Mouse (Mus musculus) ES-CJ7 (cell line): ENCODE data around the gene Igsf3.

Source experiments
- DNase-seq: peaks from one replicate; pipeline ENCODE4 v3.0.0; 2011; ENCODE audit warnings: low read depth, low spot score

Gene Igsf3

DNA sequence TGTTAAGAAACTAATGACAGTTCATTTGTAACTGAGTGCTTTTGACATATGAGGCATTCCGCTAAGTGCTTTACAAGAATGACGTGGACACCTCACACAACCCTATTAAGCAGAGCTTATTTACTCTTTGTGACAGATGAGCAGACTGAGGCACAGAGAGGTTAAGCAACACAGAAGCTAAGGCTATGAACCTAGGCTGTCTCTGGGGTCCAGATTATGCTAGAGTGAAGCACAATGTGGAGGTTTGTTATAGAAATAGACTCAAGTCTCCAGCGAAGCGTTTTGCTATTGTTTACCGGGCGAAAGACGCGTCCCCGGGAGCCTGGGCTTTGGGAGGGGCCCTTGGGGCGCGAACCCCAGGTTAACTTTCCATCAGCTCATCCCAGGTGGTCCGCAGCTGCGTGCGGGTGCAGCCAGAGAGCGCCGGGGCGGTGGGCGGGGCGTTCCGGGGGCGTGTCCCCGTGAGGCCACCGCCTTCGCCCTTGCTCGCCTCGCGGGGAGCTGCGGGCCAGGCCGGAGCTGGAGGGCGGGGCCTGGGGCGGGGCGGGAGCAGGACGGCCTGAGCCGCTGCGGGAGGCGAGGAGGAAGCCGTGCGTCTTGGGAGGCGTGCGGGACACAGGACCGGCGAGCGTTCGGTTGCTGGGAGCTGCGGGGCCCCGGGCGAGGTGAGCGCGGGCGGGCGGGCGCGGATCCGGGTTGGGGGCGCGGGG, at the start of gene Igsf3:
TSS of gene Igsf3 (plus strand) at position 546 of the 710 bp plus-strand sequence.
- peak; percentile 82 for DNase-seq

DNA sequence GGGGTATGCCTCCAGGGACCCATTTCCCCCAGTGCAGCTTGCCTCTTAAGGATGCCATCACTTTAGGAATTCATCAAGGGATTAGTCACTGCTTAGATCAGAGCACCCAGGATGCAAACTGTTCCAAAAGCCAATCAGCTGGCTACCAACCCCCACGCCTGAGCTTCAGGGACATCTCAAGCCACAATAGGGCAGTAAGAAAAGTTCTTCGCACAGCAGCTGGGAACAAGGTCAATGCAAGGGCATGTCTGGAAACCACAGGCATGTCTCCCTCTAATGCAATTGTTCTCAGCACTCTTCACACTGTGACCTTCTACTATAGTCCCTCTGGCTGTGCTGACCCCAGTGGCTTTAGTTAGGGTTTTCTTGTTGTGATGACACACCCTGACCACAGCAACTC, 49.6 kb upstream of the Igsf3 start:
- DNase-seq, result peak; percentile 60

DNA sequence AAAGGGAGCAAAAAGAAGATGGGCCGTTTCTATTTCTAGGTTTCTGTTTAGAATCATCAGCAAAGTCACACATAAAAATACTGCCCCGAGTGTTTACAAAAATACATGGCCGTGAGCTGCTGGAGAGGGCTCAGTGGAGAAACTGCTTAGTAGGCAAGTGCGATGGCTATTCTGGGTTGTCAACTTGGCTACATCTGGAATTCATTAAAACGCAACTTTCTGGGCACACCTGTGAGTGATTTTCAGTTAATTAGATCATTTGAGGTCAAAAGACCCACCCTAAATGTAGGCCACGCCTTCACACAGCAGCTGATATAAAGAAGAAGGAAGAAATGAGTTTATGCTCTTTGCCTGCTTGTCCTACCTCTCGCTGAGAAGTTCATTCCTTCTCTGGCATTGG, 48.3 kb upstream of the Igsf3 start:
- DNase-seq, result no peak

DNA sequence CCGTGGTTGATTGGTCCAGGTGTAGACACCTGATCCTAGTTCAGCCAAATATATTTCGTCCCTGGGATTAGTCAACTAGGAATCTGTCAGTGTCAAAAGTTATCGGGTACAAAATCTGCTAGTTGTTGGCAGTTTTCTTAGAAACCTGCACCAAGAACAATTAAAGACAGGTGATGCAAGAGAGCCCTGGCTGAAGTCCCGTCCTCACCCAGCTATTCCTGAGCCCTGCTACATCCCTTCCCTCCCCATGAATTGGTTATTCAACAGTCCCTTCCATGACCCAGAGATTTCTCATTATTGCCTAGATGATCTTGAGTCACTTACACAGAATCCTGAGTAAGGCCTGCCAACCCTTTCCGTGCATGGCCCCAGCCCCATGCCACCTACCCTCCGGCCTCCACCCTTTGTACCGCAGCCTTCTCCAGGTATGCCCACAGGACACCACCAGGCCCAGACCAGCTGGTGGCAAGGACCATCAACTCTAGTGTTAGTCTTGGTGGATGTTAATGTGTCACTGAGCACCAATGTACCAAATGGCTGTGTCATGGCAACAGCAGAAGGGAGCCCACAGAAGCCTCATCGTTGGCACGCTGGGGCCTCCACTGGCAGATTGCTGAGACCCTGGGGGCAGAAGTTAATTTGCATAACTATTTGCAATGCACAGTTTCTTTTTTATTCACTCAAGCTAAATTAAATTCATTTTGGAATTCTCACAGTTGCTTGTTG, 33.5 kb upstream of the Igsf3 start:
- no peak for DNase-seq

DNA sequence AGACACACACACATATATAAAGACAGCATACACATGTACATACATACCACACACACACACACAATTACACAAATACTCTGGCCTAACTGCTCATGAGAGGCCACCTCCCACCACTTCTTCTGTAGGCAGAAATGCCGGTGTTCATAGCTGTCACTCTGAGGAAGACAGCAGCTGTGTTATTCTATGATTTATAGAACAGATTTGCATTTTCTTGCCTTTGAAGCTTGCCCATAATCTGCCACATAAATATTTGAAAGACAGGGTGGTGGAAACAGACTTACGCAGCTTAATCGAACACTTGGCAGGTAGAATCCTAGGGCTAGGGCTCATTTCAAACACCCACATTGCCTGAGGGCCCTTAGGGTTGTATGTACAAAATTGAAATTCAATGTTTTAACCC, 32.6 kb upstream of the Igsf3 start:
- no peak for DNase-seq

DNA sequence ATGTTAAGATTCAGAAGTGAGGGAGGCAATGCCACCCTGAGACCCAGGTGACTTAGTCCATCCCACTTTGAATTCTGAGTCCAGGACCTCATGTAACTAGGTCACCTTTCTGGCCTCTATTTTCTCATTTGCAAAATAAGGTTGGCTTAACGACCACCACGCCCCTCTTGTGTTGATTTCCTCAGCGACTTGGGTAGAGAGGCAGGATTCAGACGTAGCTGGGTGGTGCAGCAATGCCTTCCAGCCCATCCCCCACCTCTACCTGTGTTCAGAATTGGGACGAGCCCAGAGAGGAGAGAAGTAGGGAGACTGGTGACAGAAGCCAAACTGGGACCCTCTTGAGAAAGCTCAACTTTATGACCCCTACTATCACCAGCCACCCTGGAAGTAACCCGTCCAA, 31.6 kb upstream of the Igsf3 start:
- peak; percentile 77 for DNase-seq

DNA sequence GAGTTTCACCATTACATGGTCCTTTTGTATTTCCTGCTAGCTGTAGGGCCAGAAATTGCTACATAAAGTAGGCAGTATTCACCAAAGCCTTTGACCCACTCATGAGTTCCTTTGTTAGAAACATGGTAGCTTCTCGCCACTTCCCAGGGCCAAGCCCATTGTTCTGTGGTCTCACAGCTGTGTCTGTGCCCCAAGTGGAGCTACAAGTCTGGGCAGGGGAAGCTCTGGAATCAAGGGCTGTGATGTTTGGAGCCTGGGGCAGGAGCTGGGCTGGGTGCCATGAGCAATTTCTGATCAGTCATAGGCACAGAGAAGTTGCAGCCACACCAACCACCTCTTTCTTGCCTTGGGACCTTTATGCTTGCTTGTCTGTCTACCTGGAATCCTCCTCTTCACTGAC, 30.1 kb upstream of the Igsf3 start:
- DNase-seq, result no peak

DNA sequence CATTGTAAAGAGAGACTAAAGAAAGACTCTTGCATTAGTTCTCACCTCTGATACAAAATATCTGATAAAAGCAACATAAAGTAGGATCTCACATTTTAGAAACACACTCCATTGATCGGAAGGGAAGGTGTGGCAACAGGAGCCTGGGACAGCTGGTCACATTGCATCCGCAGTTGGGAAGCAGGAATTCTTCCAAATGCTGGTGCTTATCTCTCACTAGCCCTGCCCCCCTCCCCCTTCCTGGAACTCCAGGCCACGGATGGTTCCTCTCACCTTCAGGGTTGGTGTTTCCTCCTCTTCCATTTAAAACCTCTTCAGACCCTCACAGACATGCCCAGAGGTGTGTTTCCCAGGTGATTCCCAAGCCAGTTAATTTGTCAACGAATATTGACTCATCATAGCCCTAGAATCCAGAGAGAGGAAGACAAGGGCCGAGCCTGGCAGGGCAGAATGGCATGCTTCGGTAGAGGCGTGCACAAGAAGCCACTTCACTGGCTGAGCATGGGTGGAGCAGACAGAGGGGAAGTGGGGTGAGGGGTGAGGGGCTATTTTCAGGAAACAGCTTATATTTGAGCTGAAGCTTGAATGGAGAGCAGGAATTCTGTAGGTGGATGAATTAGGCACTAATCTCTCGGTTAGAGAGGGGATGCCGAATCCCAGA, 28.3 kb upstream of the Igsf3 start:
- no peak for DNase-seq

DNA sequence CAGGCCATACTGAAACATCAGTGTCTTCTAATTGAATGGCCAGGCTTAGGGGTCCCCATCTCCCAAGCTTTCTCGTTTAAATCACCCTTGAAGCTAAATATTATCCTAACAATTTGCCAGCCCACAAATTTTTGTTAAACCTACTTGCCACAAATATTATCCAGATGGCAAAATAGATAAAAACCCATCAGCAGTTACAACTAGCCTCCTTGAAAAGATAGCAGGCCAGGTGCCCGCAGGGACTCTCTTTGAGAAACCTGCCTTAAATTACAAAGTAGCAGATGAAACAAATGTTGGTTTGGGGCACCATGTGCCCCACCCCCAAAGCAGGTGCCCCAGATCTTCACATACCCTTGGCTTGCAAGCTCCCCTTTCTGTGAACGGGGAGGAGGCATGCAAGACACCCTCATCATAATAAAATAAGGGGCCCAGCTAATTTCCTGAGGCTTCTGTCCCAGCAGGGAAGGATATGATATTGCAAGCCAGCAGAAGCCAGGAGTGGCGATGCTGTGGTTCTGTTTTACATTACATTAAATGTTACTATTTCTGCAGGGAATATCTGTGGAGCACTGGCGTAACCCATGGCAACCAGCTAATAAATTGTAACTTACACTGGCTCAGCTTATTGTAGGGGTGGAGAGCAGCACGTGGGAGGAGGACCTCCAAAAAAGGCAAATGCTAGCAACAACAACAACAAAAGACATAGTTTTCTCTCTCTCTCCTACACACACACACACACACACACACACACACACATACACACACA, 27.2 kb upstream of the Igsf3 start:
- no peak for DNase-seq

DNA sequence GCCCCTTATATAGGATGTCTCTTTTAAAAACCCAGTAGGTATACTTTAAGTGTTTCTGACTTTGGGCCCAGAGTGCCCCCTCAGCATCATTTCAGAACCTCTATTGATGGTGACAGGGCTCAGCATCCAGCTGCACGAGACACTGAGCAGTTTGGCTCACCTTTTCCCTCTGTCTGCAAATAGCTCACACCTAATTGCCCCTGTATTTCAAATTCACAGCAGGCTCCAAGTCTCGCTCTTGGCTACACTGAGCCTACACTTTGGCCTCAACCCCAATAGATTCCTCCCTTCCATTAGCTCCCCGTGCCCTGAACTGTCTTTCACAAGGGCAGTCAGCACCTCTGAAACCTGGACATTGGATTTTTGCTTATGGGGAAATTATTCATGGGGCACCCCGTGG, 26.5 kb upstream of the Igsf3 start:
- no peak for DNase-seq

DNA sequence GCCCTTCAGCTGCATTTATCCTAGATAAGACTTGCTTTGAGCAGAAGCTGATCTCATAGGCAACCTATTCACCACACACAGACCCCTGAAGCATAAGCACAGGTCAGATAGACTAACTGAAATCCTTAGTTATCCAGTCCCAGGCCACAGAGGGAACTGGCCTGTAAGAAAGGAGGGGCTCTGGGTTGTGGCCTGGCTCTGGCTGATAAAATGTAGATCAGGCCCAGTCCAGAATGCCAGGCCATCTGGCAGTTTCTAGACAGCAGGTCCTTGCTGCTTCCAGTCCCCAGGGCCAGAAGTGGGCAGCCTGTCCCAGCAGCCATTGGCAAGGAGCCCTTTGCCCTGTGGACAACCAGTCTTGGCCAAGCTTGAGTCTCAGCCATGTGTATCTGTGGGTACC, 22.4 kb upstream of the Igsf3 start:
- no peak for DNase-seq

DNA sequence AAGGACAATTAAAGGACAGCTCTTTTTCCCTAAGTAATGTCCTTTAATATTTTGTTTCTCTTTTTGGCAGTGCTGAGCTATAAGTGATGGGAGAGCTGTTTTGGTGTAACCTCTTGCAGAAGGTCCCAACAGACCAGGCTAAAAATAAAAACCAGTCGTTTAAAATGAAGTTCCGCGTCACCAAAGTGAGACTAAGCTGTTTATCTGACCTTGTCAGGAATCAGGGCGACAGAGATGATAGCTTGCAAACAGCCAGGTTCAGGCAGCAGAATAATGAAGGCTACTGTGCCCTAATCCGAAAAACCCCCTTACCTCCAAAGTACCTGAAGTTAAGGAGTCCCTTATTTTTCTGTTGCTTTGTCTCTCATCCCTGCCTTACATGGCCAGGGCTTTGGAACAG, 21.2 kb upstream of the Igsf3 start:
- no peak for DNase-seq

DNA sequence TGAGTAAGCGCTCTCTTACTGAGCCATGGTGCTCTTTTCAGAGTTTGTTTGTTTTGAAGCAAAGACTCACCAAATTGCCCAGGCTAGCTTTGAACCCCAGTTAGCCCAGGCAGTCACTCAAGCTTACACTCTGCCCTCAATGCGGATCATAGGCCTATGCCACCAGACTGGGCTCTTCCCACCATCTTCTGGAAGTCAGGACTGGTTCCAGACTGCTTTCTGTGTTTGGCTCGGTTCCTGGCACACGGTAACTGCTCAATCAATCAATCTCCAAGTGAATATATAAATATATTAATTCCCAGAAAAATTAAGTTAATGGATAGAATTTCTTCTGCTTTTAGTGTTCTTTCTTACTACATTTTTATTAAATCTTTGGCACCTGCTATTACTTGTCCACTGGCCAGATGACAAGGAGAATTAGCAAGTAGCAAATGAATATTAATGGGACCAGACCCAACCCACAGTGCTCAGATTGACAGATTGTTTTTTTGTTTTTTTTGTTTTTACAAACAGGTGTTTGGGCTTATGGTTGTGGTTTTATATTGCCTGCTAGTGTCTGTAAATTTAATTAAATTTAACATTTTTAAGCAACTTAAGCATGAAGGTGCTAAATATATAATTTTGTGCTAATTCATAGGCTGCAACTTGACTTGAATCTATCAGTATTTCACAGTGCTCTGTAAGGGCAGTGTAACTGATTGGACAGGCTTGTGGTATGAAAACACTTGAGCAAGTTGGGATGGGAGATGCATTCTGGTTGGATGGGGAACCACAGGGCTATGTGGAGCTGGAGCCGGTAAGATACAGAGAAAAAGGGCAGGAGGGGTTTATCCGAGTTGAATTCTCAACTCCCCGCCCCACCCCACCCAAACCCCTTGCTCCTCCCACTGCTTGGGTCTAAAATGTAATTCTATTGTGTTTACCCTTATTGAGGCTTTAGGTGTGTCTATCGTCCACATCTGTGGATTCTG, 20.0 kb upstream of the Igsf3 start:
- no peak for DNase-seq

DNA sequence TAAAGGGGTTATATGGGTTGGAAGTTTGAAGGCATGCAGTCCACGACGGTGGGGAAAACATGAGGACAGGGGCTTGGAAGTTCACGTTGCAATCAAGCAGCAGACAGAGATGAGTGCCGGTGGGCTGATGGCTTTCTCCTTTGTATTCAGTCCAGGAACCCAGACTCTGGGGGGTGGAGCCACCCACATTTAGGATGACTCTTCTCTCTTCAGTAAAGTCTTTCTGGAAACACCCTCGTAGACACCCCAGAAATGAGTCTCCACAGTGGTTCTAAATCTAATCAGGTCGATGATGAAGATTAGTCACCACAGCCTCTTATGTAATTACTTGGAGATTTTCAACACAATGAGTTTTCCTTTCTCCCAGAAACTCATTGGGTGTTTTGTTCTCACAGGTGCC, 16.1 kb upstream of the Igsf3 start:
- no peak for DNase-seq

DNA sequence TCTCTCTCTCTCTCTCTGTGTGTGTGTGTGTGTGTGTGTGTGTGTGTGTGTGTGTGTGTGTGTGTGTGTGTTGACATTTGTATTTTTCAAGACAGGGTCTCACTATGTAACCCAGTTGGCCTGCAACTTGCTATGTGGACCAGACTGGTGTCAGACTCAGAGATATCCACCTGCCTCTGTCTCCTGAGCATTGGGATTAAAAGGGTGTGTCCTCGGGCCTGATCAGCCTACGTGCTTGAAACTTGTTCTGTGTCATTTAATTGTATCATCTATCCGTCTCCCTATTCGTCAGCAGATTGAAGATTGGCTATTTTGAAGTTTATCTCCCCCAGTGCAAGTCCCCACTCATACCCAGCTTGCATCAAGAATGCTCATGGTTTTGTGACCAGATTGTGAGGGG, 14.5 kb upstream of the Igsf3 start:
- DNase-seq, result no peak

DNA sequence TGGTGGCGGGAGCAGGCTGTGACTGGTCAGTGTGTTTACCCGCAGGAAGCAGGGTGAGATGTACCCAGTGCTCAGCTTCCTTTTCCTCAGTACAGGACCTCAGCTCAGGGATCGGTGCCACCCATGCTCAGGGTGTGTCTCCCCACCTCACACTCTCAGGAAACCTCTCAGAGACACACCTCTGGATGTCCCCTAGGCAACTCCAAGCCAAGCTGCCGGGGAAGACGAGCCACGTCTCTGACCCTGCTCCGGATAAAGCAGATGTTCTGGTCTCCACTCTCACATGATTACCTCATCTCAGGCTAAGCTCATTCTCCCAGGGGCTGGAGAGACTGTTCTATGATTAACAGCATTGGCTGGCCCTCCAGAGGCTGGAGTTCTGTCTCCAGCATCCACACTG, 13.3 kb upstream of the Igsf3 start:
- peak; percentile 39 for DNase-seq

DNA sequence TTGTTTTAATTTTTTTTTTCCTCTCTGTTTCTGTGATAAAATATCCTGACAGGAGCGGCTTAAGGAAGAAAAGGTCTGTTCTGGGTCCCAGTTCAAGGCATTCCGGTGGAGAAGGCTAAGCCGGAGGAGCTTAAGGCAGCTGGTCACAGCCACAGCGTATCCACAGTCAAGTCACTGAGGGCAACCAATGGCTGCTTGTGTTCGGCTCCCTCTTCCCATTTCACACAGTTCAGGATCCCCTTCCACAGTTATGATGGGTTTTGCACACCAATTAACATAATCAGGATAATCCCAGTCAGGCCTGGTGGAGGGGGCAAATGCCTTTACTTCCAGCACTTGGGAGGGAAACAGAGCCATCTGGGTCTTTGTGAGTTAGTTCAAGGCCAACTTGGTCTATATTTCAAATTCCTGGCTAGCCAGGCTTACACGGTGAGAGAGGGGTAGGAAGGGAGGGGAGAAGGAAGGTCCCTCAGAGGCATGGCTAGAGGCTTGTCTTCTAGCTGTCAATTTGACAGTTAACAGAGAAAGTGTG, 11.7 kb upstream of the Igsf3 start:
- no peak for DNase-seq

DNA sequence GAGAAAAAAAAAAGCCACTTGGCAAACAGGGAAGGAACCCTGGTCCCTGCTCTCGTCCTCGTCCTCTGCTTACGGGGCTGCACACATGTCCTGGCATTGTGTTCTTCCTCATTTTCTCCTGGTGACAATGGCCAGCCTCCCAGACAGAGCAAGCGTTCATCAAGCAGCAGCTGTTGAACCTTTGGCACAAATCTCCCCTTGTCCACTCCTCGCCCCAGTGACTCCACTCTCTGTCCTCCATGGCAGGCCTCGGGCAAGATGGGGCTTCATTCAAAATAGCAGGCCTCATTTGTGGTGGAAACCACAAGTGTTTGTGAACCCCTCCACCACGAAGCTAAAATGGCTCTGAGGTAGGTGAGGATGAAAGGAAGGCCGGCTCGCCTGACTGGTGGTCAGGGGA, 11.0 kb upstream of the Igsf3 start:
- DNase-seq, result no peak

DNA sequence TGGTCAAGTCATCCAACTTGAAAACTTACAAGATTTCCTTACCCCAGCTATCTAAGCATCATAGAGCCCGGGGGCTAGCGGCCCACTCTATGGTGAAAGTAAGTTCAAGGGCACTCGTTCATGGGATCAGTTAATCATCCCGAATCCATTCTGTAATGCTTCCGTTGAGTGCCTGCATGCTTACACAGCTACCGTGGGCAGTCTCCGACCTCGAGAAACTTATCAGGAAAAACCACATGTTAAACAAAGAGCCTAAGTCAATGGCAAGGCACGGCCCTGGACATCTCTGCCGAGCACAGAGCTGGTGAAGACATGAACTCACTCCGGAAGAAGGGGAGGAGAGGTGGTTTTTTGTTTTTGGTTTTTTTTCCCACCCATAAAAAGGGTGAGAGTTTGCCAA, 9.5 kb upstream of the Igsf3 start:
- no peak for DNase-seq

DNA sequence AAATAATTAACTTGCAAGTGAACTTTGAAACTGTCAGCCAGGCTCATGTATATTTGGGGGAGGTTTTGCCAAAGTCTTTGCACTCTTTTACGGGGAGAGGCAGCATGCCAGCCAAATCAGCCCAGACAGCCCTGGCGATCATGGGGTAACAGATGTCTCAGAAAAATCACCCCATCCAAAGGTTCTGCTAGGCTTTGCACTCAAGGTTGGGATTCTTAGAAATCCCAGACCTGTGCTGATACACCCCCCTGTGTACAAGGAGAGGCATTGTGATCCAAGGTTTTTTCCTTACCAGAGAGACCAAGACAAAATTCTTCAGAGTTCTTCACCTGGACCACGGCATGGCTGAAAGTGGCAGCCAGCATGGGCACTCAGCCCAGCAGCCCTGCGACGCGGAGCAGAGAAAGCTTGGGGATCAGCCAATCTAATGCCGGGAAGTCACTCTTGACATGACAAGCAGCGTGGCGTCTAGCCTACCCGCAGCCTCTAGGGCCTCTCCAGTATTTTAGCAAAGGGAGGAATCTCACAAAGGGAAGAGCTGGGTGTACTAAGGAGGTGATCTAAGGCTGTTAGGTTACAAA, 7.5 kb upstream of the Igsf3 start:
- no peak for DNase-seq
